Mouse (Mus musculus): ENCODE results near the gene 0610037L13Rik.

0610037L13Rik gene

DNA sequence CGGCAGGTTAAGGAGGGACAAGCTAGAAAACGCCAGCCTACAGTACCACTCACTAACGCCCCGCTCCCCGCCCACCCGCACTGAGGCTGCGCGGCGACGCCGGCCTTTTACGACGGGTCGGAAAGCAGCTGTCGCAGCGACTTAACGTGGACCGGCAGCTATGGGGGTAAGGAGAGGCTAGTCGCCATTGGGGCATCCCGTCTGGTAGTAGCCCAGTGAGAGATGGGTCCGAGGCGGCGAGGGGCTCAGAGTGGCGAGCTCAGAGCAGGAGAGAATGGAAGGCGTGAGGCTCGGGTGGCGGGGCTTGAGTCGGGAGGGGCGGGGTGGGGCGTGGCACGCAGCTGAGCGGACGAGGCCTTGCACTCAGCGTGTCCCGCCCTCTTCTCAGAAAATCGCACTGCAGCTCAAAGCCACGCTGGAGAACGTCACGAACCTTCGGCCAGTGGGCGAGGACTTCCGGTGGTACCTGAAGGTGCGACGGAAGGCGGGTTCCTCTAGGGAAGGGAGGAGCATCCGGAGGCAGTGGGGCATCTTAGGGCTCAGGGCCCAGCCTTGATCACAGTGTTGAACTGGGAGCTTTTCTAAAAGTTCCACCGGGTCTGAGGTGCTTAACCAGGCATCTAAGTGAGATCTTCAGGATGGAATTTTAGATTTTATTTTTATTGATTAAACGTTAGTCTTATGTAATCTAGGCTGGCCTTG lies at the start of gene 0610037L13Rik:
TSS of gene 0610037L13Rik (plus strand) at position 83 of the 702 bp plus-strand sequence.
- DNase-seq (ENCODE audit: low spot score), result peak; percentile 94

DNA sequence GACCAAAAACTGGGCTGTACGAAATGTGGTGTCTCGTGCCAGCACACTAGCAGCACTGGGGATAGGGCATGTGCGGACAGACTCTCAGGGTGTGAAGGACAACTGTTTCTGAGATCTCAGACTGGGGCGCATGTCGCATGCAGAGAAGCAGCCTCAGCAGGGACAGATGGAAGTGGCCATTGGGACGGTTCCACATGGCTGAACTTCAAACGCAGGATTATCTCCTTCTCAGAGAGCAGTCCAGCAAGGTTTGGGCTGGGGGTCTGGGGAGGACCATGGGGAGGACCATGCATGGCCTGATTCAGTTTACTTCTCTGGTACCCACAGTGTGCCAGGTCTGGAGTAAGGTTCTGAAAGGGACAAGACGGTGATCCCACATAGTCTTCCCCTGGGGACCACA lies 45.9 kb upstream of the 0610037L13Rik start:
- no peak for DNase-seq (ENCODE audit: low spot score)

DNA sequence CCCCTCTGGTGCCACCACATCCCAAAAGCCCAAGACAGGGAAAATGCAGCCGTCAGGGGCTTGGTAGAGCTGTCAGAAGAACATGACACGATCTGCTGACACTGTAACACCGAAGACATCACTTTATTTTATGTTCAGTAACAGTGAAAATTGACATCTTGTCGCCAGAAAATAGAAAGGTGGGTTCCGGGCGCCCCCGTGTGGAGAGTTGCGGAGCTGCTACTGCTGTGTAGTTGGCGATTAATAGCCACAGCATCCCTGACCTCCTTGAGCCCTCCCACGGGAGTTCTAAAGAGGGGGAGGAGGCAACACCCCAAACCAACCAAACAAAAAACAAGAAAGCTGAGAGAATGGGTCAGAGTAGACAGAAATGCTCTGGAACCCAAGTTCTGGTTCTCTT lies 44.6 kb upstream of the 0610037L13Rik start:
- DNase-seq (ENCODE audit: low spot score), result peak; percentile 63

DNA sequence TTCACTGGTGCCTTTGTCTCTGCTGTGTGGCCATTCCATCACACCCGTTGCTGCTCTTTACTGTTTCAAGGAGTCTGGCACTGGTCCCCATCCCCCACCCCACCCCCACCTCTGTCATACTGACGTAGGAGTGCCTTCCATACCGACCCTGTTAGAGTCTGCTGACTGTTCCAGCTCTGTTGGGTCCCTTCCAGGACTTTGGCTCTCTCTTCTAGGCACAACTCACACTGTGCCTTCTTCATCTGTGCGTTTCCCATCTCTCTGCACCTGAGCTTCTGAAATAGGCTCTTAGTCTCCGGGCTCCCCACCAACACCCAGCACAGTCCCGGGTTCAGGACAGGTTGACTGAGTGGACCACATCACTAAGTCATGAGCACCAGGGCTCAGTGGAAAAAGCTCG lies 42.8 kb upstream of the 0610037L13Rik start:
- DNase-seq (ENCODE audit: low spot score), result no peak

DNA sequence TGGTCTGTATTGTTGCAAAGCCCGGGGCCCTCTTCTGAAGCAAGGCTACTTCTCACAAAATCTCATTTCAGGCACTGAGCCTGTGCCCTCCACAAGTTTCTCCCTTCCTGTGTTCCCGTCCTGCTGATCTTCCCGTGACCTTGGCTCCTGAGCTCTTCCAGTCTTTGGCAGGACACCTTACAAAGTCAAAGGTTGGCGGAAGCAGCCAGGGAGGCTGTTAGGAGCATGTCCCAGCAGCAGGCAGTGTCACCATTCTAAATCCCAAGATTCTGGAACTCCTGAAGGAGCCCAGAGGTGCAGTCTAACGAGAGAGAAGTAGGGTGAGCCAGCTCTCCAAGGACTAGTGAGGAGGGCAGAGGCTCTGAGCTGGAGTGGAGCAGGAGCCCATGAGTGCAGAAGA lies 41.1 kb upstream of the 0610037L13Rik start:
- DNase-seq (ENCODE audit: low spot score), result no peak

DNA sequence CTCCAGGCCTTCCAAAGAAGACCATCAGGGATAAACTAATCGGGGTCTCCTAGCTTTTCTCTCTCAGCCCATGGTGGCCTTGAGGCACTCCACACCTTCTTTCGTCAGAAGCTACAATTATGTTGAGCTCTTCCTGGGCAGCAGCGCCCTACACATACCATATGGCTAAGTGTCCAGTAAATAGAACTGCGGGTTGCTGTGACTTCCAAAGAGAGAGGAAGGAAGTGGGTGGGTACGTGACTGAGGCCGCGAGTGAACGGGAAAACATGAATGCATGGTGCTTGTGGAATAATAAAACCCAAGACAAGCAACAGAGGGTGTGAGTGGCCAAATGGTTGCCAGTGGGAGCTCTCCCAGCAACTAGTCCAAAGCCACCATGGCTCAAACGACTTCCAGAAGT lies 40.0 kb upstream of the 0610037L13Rik start:
- no peak for DNase-seq (ENCODE audit: low spot score)

DNA sequence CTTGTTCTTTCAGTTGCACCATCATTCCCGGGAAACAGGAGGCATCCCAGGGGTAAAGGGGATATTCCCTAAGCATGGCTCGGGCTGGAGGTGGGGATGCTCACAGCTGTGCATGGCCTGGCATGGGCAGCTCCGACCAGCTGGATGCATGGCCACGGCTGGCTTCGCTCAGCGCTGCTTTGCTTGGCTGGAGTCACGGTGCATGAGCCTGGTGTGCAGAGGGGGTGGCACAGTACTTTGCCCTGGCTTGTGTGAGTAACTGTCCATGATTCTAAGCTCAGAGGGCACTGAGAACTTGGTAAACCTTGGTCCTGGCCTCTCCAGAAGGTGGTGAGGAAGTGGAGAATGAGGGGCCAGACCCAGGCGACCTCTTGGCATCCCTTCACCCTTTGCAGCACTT lies 39.5 kb upstream of the 0610037L13Rik start:
- no peak for DNase-seq (ENCODE audit: low spot score)

DNA sequence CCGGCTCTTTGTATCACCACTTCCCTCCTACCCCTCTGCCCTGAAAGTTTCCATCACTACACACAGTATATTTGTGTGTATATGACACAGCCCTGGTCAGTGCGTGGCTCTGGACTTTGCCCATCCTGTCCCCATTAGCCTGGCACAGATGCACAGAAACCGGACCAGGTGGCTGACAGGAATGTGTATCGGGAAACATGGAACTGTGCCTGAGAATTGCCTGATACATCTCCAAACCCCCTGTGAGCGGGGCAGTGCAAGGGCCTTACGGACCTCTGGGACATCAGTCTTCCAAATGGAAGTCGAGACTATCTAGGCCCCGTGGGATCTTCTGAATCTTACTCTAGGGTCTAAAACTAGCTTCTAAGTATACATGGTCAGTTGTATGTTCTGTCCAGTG lies 36.3 kb upstream of the 0610037L13Rik start:
- no peak for DNase-seq (ENCODE audit: low spot score)

DNA sequence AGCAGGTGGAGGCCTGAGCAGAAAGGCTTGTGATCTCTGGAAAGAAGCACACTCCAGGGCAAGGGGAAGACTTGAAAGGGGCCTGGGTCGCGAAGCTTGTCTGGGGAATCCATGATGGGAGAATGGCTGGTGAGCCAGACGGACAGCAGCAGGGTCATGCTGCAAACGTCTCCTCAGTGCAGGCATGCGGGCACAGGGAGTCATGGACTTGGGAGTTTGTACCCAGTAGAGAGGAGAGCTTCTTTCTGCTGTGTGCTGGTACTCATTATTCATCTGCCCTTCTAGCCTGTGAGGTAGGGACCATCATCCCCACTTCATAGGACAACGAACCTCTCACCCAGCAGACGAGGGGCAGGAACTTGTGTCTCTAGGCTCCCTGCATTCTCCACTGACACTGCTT lies 35.8 kb upstream of the 0610037L13Rik start:
- no peak for DNase-seq (ENCODE audit: low spot score)

DNA sequence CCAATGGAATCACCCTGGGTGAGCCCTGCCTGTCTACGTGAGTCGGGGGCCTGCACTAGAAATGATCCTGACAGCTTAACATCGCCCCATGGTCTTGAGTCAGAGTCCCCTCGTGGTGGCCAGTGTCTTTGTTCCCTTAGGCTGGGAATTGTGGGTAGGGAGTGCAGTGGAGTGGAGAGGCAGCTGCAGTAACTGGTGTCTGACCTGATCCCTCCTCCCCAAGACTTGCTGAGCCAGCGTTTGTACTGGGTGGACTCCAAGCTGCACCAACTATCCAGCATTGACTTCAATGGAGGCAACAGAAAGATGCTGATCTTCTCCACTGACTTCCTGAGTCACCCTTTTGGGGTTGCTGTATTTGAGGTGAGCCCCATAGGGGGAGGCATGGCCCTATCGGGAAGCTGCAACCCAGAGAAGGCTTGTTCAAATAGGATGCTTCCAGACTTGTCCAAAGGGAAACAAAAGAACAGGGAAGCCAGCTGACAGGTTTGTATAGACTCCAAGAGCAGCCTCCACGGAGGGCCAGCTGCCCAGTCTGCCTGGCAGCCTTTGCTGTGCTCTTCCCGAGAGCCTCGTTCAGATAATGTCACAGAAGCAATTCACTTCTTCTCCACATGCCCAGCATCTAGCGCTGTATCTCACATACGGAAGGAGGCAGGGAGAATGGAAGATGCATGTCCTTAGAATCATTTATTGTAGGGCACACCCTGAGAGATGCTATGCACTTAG lies 32.5 kb upstream of the 0610037L13Rik start:
- DNase-seq (ENCODE audit: low spot score), result no peak

DNA sequence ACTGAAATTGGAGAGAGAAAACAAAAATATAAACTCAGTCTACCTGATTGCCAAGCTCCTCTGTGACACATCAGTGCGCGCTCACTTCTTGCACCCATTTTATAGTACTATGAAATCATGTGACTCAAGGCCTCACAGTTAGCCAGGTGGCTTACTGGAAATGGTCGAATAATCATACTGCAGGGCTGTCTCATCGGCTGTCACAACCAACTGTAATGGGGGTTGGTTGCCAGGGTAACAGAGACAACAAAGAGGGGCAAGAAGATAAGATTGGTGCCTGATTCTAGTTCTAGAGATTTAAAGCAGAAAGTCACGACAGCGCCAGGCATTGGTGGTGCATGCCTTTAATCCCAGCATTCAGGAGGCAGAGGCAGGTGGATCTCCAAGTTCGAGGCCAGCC lies 30.6 kb upstream of the 0610037L13Rik start:
- DNase-seq (ENCODE audit: low spot score), result no peak

DNA sequence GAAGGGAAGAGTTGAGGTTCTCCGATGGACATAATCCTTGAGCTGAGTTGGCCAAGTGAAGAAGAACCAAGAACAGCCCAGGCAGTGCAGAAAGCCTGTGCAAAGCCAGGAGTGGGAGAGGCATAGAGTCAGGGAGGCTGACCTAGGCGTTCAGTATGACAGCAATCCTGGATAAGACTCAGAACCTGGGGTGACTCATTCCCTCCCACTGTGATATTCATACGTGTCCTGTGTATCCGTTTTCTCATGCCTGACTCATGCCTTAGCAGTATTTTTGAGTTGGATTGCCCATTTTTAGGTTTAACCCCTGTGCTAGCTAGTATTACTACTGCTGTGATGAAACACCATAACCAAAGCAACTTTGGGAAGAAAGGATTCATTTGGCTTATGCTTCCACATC lies 24.7 kb upstream of the 0610037L13Rik start:
- no peak for DNase-seq (ENCODE audit: low spot score)

DNA sequence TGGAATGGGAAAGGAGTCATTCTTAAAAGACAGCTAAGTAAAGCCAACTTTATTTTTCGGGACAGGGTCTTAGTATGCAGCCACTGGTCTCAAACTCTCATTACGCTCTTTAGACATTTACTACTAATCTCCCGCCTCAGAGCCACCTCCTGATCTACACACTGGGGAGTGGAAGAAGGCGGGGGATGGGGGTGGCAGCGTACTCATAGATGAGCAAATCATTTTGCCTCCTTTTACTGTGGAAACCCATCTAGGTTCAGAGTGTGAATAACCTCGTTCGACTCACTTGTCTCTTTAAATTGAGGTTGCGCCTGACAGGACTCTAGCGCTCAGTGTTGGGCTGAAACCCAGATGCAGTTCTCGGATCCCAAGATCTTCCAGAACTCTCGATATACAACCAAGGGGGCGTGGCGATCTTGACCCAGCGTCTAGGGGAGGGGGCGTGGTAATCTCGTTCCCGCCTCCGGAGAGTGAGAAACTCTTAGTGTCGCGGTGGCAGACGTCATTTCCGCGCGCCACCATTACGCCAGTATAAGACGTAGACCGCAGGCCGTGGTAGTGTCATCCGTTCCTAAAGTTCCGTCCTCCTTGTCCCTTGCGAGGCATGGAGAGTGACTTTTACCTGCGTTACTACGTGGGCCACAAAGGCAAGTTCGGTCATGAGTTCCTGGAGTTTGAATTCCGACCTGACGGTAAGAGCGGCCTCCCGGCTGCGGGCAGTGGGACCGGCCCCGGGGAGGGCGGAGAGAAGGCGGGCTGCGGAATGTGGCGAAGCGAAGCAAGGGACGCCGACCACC lies 10.2 kb upstream of the 0610037L13Rik start, which contains the start of gene Magoh:
TSS of gene Magoh (plus strand) at position 502 of the 797 bp plus-strand sequence.
- DNase-seq (ENCODE audit: low spot score), result peak; percentile 94

DNA sequence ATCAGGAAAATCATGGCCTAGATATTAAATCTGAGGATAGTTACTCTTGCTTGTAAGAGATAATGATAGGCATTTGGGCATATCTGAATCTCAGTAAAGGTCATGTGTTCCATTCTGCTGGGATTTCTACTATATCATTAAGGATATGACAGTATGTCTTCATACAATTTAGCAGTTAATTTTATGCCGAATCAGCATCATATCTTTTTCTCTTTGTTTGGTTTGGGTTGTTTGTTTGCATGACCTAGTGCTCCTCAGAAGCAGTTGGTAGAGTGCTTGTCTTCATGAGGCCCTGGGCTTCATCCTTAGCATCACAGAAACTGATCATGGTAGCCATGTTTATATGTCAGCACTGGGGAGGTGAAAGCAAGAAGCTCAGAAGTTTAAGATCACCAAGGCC lies 8.0 kb upstream of the 0610037L13Rik start:
- no peak for DNase-seq (ENCODE audit: low spot score)

DNA sequence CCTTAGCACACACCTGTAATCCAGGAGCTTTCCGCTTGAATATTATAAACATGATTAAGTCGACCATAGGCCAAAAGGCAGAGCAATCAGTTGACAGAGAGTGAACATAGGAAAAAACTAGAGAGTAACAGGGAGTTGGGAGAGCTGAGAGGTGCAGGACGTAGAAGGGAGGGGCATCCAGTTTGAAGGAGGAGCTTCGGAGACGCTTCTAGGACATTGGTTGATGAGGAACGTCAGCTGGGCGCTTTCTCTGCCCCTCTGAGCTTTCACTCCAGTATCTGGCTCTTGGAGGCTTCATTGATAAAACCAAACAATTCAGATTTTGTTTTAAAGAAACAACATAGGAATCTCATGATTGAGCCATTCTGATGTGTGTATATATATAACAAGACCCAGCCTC lies 3.2 kb upstream of the 0610037L13Rik start:
- no peak for DNase-seq (ENCODE audit: low spot score)

DNA sequence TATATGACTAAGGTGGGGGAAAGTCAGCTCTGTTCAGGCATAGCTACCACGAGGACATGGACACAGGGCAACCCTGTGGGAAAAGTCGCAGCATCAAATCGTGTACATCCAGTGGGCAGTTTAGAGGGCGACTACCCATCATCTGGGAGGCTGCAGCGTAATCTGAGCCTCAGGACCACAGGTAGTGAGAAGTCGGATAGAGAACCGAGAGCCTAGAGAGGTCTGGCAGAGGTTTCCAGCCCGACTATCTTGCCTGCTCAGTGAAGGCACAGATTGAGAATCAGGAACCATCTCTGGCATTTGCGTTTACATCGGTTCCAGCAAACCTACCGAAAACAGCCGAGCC lies 255 bp upstream of the 0610037L13Rik start:
- DNase-seq (ENCODE audit: low spot score), result no peak

DNA sequence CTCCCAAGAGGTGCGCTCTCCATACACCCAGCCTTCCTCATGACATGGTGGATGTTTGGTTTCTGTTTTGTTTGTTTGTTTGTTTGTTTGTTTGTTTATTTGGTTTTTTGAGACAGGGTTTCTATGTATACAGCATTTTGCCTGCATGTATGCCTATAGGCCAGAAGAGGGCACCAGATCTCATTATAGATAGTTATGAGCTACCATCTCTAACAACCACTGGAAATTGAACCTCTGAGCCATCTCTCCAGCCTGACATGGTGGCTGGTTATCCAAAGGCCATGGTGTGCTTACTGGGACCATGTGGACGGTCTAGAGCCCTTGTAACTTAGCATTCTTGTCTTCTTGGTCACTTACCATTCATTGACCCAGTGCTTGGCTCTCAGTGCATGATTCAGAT lies 3.0 kb downstream of the 0610037L13Rik start:
- DNase-seq (ENCODE audit: low spot score), result peak; percentile 4

DNA sequence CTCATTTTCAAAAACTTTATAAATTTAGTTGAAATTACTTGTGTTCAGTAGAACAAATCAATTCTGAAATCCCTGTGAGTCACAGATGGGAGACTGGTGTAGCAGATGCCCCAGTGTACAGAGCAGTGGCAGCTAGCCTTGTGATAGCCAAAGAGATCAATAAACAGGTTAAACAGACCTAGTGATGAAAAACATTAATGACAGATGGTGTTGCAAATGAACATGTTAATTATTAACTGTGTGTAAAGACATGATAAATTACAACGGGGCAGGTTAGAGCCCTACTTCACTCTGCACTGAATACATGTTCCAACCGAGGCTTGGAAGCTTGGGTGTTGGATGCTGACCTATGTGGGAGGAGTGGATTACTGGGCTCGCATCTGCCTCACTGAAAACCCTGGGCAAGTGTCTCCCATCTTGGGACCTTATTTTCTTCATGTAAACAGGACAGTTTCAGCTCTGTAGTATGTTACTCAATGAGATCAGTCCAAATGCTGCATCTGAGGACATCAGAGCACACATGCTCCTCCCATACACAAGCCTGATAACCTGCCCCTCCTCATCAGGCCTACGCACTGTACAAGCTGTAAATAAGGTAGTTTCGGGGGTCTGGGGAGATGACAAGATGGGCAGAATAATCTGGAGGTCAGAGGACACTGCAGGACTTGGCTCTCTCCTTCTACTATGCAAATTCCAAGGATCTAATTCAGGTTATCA lies 9.8 kb downstream of the 0610037L13Rik start:
- no peak for DNase-seq (ENCODE audit: low spot score)

DNA sequence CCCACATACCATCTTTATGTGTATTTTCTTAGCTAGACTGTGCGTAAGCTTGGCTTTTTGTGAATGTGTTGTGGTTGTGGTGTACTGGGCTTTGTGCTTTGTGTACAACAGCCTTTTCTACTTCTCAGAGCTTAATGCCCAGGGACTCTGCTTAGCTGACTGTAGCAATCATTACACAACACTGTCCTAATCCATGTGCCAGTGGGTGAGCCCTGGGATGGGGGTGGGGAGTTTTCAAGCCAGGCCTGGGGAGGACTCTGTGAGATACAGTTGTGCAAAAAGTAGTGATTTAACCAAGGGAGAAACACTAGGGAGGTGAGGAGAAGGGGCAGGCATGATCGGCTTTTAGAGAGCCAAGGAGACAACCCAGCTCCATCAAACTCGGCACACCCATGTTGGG lies 10.6 kb downstream of the 0610037L13Rik start:
- no peak for DNase-seq (ENCODE audit: low spot score)

DNA sequence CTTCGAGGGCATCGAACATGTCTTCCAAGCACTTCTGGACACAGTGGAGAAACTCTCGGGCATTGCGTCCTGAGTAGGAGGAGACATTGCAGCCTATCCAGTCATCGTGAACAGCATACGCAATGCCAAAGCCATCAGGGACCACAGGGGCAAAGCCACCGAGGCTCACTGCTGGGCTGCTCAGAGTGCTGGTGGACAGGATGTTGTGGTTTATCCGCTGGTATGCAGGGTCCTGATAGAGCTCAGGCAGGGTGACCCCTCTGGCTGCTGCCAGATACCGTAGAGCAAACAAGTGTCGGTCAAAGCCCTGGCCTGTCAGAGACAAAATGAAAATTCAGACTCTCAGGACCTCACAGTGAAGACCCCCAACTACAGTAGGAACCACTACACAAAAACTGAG lies 14.6 kb downstream of the 0610037L13Rik start:
- DNase-seq (ENCODE audit: low spot score), result no peak

DNA sequence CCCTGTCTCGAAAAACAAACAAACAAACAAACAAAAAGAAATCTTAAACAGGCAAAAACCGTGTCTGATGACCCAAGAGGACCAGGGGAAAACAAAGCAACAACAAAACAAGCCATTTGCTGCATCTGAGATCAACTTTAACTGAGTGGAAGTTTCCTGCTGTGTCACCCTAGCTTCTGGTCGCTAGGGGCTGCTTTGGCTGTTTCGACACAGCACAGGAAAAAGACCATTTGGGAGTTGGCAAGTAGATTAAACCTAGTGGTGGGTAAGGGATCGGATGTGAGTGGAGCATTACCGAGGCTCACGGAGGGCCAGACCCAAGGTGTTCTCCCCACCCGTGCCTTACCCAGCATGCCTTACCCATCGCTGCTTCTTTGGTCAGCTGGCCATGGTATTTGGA lies 16.9 kb downstream of the 0610037L13Rik start:
- no peak for DNase-seq (ENCODE audit: low spot score)

DNA sequence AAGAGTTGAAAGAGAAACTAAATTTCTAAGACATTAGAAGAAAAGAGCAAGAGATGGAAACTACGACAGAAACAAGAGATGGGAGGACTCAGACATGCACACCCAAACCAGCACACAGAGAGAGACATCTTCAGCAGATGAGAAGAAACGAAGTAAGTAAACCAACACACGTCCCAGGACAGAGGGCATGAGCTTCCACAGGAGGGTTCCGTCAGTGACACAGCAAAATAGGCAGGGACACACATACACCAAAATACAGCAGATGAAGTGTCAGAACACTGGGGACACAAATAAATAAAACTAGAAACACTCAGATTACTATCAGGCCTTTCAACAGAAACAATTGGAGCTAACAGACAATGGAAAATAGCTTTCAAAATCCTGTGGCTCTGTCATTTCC lies 20.4 kb downstream of the 0610037L13Rik start:
- no peak for DNase-seq (ENCODE audit: low spot score)
